Mouse (Mus musculus): Measurements from ENCODE around the gene Spryd7. TPM values are rescaled to one million over a fixed set of nuclear protein-coding genes. Genes with fewer than 3 reads are reported as not detected.

The Spryd7 gene
- total and polyA plus RNA-seq, 3 experiments: 16.3 to 56.8 (median 50.0) TPM

DNA sequence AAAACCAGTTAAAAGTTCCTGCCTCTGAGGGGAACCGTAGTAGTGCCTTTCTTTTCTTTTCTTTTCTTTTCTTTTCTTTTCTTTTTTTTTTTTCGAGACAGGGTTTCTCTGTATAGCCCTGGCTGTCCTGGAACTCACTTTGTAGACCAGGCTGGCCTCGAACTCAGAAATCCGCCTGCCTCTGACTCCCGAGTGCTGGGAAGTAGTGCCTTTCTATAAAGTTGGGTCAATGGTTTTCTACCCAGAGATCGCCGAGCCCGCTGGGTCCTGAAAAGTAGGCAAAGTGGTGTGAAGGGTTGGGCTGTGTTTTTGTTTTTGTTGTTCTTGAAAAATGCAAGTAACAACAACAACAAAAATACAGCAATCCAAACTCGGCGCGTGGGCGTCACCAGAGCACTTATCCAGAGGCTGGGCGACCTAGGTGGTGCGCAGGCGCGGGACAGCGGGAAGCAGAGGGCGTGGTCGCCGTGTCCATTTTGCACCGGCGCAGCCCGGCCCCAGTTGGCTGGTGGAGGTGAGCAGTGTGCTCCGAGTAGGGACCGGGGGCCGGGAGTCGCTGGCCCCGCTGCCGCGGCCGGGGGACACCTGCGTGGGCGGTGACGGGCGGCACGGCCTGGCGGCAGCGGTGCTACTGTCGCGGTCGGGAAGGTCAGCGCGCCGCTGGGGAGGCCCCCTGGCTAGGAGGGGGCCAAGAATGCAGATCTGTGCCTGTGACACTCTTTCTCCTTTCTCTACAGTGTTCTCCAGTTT lies 42.5 kb upstream of the Spryd7 start:
- TF ChIP-seq EP300 (IDR thresholded peaks at IDR 0.05; ENCODE audit: insufficient read depth, low read depth, low read length): no peak
- TF ChIP-seq POLR2A (IDR thresholded peaks at IDR 0.05; ENCODE audit: insufficient read depth, low read depth, low read length): peak; percentile 67; the same call in 1 of the 2 replicates
- H3K4me3 ChIP-seq: peak overlapping the region; percentile 71
- intact Hi-C loops (cut with DNase I): loop anchor here (1.0 to 5.0 kb wide), 2 partner anchors 42 to 48 kb away; partner anchors contain the start of gene Spryd7
- H3K27me3 ChIP-seq (ENCODE audit: control insufficient read depth, insufficient read depth, low read length): no peaks in the 10 kb centered on the region
- peak overlapping the region; percentile 86 for H3K27ac ChIP-seq
- peak overlapping the region; percentile 92 for H3K9ac ChIP-seq (ENCODE audit: low read depth, low read length)
- peaks cover 4% of the 10 kb centered on the region for H3K4me1 ChIP-seq (ENCODE audit: control insufficient read depth, insufficient read depth, low read length)
- 3% methylated on average over 44 of the region's 44 CpGs for WGBS
- no peaks in the 10 kb centered on the region for H3K79me2 ChIP-seq (replicated peaks; ENCODE audit: control insufficient read depth, insufficient read depth, low read length)
- peaks cover 10% of the 10 kb centered on the region for H3K36me3 ChIP-seq (ENCODE audit: control insufficient read depth, insufficient read depth, low read length)
- peak; percentile 91 to 94 for DNase-seq

GRCm38 (mm10) chr14:61597968-61598367 lies 41.3 kb upstream of the Spryd7 start, which contains the start of gene Trim13:
Trim13 (plus strand) TSS chr14:61598247.
- H3K27me3 ChIP-seq (ENCODE audit: control insufficient read depth, insufficient read depth, low read length): no peaks in the 10 kb centered on the region
- no peak for TF ChIP-seq CTCF (IDR thresholded peaks at IDR 0.05)
- TF ChIP-seq POLR2A (IDR thresholded peaks at IDR 0.05; ENCODE audit: insufficient read depth, low read depth, low read length): no peak
- no peak for TF ChIP-seq EP300 (IDR thresholded peaks at IDR 0.05; ENCODE audit: insufficient read depth, low read depth, low read length)
- DNase-seq: no peak
- 57% methylated on average over 5 of the region's 5 CpGs for WGBS
- H3K4me3 ChIP-seq: peak within 1 kb of the TSS; percentile 71
- H3K79me2 ChIP-seq (replicated peaks; ENCODE audit: control insufficient read depth, insufficient read depth, low read length): no peaks in the 10 kb centered on the region
- H3K9ac ChIP-seq (ENCODE audit: low read depth, low read length): no peak within 1 kb of the TSS
- intact Hi-C loops (cut with DNase I): loop anchor here (5.0 kb wide), 1 partner anchor 41 kb away; the partner anchor contains the start of gene Spryd7
- peak within 1 kb of the TSS; percentile 86 for H3K27ac ChIP-seq
- H3K4me1 ChIP-seq (ENCODE audit: control insufficient read depth, insufficient read depth, low read length): peaks cover 4% of the 10 kb centered on the region
- peaks cover 8% of the 10 kb centered on the region for H3K36me3 ChIP-seq (ENCODE audit: control insufficient read depth, insufficient read depth, low read length)

GRCm38 (mm10) chr14:61596719-61597426 lies 40.2 kb upstream of the Spryd7 start:
- Histone ChIP-seq H3K4me3 (no peak overlapping the region), H3K9ac (ENCODE audit: low read depth, low read length) (no peak overlapping the region), H3K27ac (no peak overlapping the region), H3K36me3 (ENCODE audit: control insufficient read depth, insufficient read depth, low read length) (peaks cover 8% of the 10 kb centered on the region), H3K4me1 (ENCODE audit: control insufficient read depth, insufficient read depth, low read length) (peaks cover 4% of the 10 kb centered on the region), H3K79me2 (replicated peaks; ENCODE audit: control insufficient read depth, insufficient read depth, low read length) (no peaks in the 10 kb centered on the region), H3K27me3 (ENCODE audit: control insufficient read depth, insufficient read depth, low read length) (no peaks in the 10 kb centered on the region)
- DNase-seq: no peak
- TF ChIP-seq EP300 (IDR thresholded peaks at IDR 0.05; ENCODE audit: insufficient read depth, low read depth, low read length) (no peak), CTCF (IDR thresholded peaks at IDR 0.05) (no peak), POLR2A (IDR thresholded peaks at IDR 0.05; ENCODE audit: insufficient read depth, low read depth, low read length) (no peak)
- 83% methylated on average over 9 of the region's 9 CpGs for WGBS
- intact Hi-C loops (cut with DNase I): loop anchor here (5.0 kb wide), 1 partner anchor 40 kb away; the partner anchor contains the start of gene Spryd7

DNA sequence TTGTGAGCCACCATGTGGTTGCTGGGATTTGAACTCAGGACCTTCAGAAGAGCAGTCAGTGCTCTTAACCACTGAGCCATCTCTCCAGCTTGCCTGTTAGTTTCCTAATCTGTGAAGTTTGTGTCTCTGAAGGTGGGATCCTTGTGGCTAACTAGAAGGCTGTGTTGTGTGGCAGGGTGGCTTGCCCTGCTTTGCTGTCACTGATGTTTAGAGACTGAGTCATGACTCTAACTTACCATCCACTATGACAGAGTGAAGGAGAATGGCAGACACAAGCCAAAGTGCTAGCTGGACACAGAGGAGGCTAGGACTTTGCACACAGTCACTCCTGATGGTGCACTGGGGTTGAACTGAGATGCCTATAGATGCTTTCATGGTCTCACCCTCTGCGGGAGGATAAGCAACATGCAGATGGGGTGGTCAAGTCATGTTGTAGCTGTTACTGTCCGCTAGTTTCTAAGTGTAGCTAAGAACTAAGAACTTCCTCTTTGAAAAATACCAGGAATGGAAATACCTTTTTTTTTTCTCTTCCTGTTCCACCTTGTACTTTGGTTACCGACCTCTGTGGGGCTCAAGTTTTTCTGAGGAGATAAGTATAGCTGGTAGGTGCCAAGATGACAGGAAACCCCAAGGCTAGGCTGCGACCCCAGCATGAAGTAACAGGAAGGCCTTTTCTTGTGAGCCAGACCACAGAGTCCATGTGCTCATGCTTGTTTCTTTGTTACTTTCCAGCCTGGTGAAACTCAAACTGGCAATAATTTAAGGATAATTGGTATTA lies 32.8 kb upstream of the Spryd7 start:
- Histone ChIP-seq H3K4me3 (no peak overlapping the region), H3K36me3 (ENCODE audit: control insufficient read depth, insufficient read depth, low read length) (no peaks in the 10 kb centered on the region), H3K27me3 (ENCODE audit: control insufficient read depth, insufficient read depth, low read length) (no peaks in the 10 kb centered on the region), H3K79me2 (replicated peaks; ENCODE audit: control insufficient read depth, insufficient read depth, low read length) (no peaks in the 10 kb centered on the region), H3K27ac (no peak overlapping the region), H3K9ac (ENCODE audit: low read depth, low read length) (no peak overlapping the region), H3K4me1 (ENCODE audit: control insufficient read depth, insufficient read depth, low read length) (no peaks in the 10 kb centered on the region)
- intact Hi-C loops (cut with DNase I): no loop called here
- 48% methylated on average over 4 of the region's 4 CpGs for WGBS
- no peak for TF ChIP-seq EP300 (IDR thresholded peaks at IDR 0.05; ENCODE audit: insufficient read depth, low read depth, low read length)
- TF ChIP-seq CTCF (IDR thresholded peaks at IDR 0.05): no peak; the same call in 1 of the 2 replicates
- no peak for TF ChIP-seq POLR2A (IDR thresholded peaks at IDR 0.05; ENCODE audit: insufficient read depth, low read depth, low read length)
- no peak for DNase-seq

DNA sequence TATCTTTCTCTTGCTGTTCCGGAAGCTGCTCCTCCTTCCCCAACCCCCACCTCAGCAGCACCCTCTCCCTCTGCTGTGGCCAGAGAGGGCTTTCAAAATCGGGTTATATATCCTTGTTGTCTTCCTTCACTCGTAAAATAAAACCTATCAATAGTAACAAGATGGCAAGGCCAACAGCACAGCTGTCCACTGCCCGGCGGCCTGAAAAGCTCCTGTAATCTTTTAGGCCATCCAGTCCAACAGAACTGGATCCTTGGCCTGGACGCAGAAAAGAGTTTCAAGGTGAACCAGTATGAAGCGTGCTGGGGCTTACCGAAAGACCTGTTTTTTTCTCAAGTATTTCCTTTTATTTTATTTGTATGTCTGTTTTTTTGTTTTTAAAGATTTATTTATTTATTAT lies 19.3 kb upstream of the Spryd7 start:
- peak overlapping the region; percentile 75; the same call in 1 of the 2 replicates for H3K27ac ChIP-seq
- intact Hi-C loops (cut with DNase I): no loop called here
- WGBS: 69% methylated on average over 8 of the region's 8 CpGs
- H3K4me3 ChIP-seq: no peak overlapping the region
- no peaks in the 10 kb centered on the region for H3K36me3 ChIP-seq (ENCODE audit: control insufficient read depth, insufficient read depth, low read length)
- DNase-seq: no peak
- TF ChIP-seq POLR2A (IDR thresholded peaks at IDR 0.05; ENCODE audit: insufficient read depth, low read depth, low read length): no peak
- TF ChIP-seq EP300 (IDR thresholded peaks at IDR 0.05; ENCODE audit: insufficient read depth, low read depth, low read length): no peak
- no peak for TF ChIP-seq CTCF (IDR thresholded peaks at IDR 0.05)
- H3K4me1 ChIP-seq (ENCODE audit: control insufficient read depth, insufficient read depth, low read length): peaks cover 1% of the 10 kb centered on the region
- no peak overlapping the region for H3K9ac ChIP-seq (ENCODE audit: low read depth, low read length)
- H3K27me3 ChIP-seq (ENCODE audit: control insufficient read depth, insufficient read depth, low read length): no peaks in the 10 kb centered on the region
- H3K79me2 ChIP-seq (replicated peaks; ENCODE audit: control insufficient read depth, insufficient read depth, low read length): no peaks in the 10 kb centered on the region

All from heart, adult 2 months (tissue).